Comparison of ENCODE assay signal across 8 mouse cellular contexts in genomic region chr12:85471920-85472655, GRCm38 (mm10). TPM values are rescaled to one million over a fixed set of nuclear protein-coding genes. Genes with fewer than 3 reads are reported as not detected.
A peak's percentile ranks its signal among the peaks of the same experiment; 100 is the strongest.
DNase-seq lines count a peak whose midpoint lies in the region; ATAC-seq and TF ChIP-seq lines count a peak whose summit lies in the region.

No protein-coding gene starts in this region.

- peak; percentile 73 for TF ChIP-seq POLR2A in myocyte (IDR thresholded peaks at IDR 0.05; ENCODE audit: insufficient read length, low read depth)

- peak overlapping the region; percentile 80 for H3K4me3 ChIP-seq in heart, embryonic 10.5 days
- peak overlapping the region; percentile 60 for H3K4me3 ChIP-seq in kidney, embryonic 14.5 days (ENCODE audit: low read length)
- H3K4me3 ChIP-seq in liver, embryonic 13.5 days (replicated peaks) = peak overlapping the region; percentile 69
- peak overlapping the region; percentile 70 for H3K4me3 ChIP-seq in myocyte

- peaks cover 28% of the 10 kb centered on the region for H3K27me3 ChIP-seq in heart, embryonic 10.5 days (ENCODE audit: insufficient read depth, poor library complexity, severe bottlenecking)
- H3K27me3 ChIP-seq in kidney, embryonic 14.5 days (ENCODE audit: control insufficient read depth, insufficient read depth, low read length) = peaks cover 23% of the 10 kb centered on the region
- peaks cover 96% of the 10 kb centered on the region for H3K27me3 ChIP-seq in liver, embryonic 13.5 days
- H3K27me3 ChIP-seq in myocyte (ENCODE audit: control insufficient read depth, insufficient read depth, insufficient read length) = no peaks in the 10 kb centered on the region
- no peaks in the 10 kb centered on the region for H3K27me3 ChIP-seq in splenic B cell, adult 2 months (ENCODE audit: control insufficient read depth, insufficient read depth, low read length, poor library complexity, severe bottlenecking)

- WGBS in heart, embryonic 10.5 days = 1% methylated on average over 42 of the region's 42 CpGs
- under 1% methylated on average over 42 of the region's 42 CpGs for WGBS in kidney, embryonic 14.5 days
- 1% methylated on average over 42 of the region's 42 CpGs for WGBS in liver, embryonic 13.5 days (ENCODE audit: insufficient replicate concordance)

- H3K4me2 ChIP-seq in kidney, embryonic 14.5 days (replicated peaks; ENCODE audit: low read depth, low read length) = peak overlapping the region; percentile 98
- H3K4me2 ChIP-seq in liver, embryonic 13.5 days = peak overlapping the region; percentile 97
- peak overlapping the region; percentile 92 for H3K4me2 ChIP-seq in myocyte (ENCODE audit: low read depth)

- peaks cover 66% of the 10 kb centered on the region for H3K4me1 ChIP-seq in heart, embryonic 10.5 days
- peaks cover 18% of the 10 kb centered on the region; the same call in 1 of the 2 replicates for H3K4me1 ChIP-seq in kidney, embryonic 14.5 days (ENCODE audit: control insufficient read depth, insufficient read depth, low read length)
- peaks cover 55% of the 10 kb centered on the region for H3K4me1 ChIP-seq in liver, embryonic 13.5 days (replicated peaks)

- ATAC-seq in kidney, embryonic 14.5 days (ENCODE audit: low FRiP score, low TSS enrichment) = peak; percentile 61
- peak; percentile 46 for ATAC-seq in liver, embryonic 13.5 days (ENCODE audit: low read depth)

- peak; percentile 41 for DNase-seq in spleen, adult 12 weeks (ENCODE audit: low spot score)
- DNase-seq in spleen, postnatal 14 days (ENCODE audit: low spot score in 2 of 2) = no peak
- DNase-seq in embryo, embryonic 9.5 days (ENCODE audit: extremely low spot score) = peak; percentile 76
- DNase-seq in heart, embryonic 10.5 days (ENCODE audit: low spot score) = peak; percentile 95
- peak; percentile 61 for DNase-seq in liver, embryonic 13.5 days
- DNase-seq in splenic B cell, adult 2 months (ENCODE audit: low read depth, low spot score) = peak; percentile 82

- peak overlapping the region; percentile 58 for H3K9ac ChIP-seq in kidney, embryonic 14.5 days (ENCODE audit: low read depth, low read length)
- 0 out of 2 replicates have a peak overlapping the region, but pooled peaks have one; percentile 51 for H3K9ac ChIP-seq in liver, embryonic 13.5 days

- H3K79me2 ChIP-seq in myocyte (ENCODE audit: control insufficient read depth, insufficient read depth) = no peaks in the 10 kb centered on the region

- no peaks in the 10 kb centered on the region for H3K9me3 ChIP-seq in heart, embryonic 10.5 days
- no peaks in the 10 kb centered on the region for H3K9me3 ChIP-seq in kidney, embryonic 14.5 days (ENCODE audit: control insufficient read depth, low read length)
- H3K9me3 ChIP-seq in liver, embryonic 13.5 days (replicated peaks) = no peaks in the 10 kb centered on the region

- H3ac ChIP-seq in myocyte (ENCODE audit: control insufficient read depth, insufficient read length) = no peak overlapping the region

- peak overlapping the region; percentile 96 for H3K27ac ChIP-seq in heart, embryonic 10.5 days
- H3K27ac ChIP-seq in kidney, embryonic 14.5 days (ENCODE audit: low read depth, low read length) = peak overlapping the region; percentile 42; the same call in 1 of the 2 replicates
- no peak overlapping the region for H3K27ac ChIP-seq in liver, embryonic 13.5 days

- peaks cover 8% of the 10 kb centered on the region; the same call in 1 of the 2 replicates for H3K36me3 ChIP-seq in heart, embryonic 10.5 days
- no peaks in the 10 kb centered on the region for H3K36me3 ChIP-seq in kidney, embryonic 14.5 days (ENCODE audit: control insufficient read depth, insufficient read depth, low read length)
- H3K36me3 ChIP-seq in liver, embryonic 13.5 days = no peaks in the 10 kb centered on the region
- H3K36me3 ChIP-seq in myocyte (ENCODE audit: control insufficient read depth, insufficient read depth) = peaks cover 4% of the 10 kb centered on the region
- peaks cover 5% of the 10 kb centered on the region; the same call in 1 of the 2 replicates for H3K36me3 ChIP-seq in splenic B cell, adult 2 months (ENCODE audit: control insufficient read depth, insufficient read depth, low read length, poor library complexity, severe bottlenecking)

TF ChIP-seq in myocyte, 11 proteins besides CTCF, POLR2A, EP300 and RAD21:
- no peak for TF ChIP-seq SRF (IDR thresholded peaks at IDR 0.05; ENCODE audit: control insufficient read depth, insufficient read length, low read depth)
- no peak for TF ChIP-seq CEBPB (IDR thresholded peaks at IDR 0.05; ENCODE audit: insufficient read depth, poor library complexity, severe bottlenecking)
- TF ChIP-seq USF1 (IDR thresholded peaks at IDR 0.05; ENCODE audit: low read depth) = no peak
- no peak for TF ChIP-seq REST (IDR thresholded peaks at IDR 0.05; ENCODE audit: insufficient read depth, insufficient read length)
- no peak for TF ChIP-seq TCF12 (IDR thresholded peaks at IDR 0.05; ENCODE audit: insufficient read depth, poor library complexity, severe bottlenecking)
- no peak for TF ChIP-seq MAX (IDR thresholded peaks at IDR 0.05; ENCODE audit: low read depth)
- TF ChIP-seq POLR2AphosphoS2 (IDR thresholded peaks at IDR 0.05; ENCODE audit: insufficient read length, low read depth) = peak; percentile 58
- TF ChIP-seq MYOG (IDR thresholded peaks at IDR 0.05; ENCODE audit: control insufficient read depth in 1 of 3, insufficient read depth in 1 of 3, insufficient read length in 2 of 3, low read depth in 2 of 3) = peak in 1 of 3 experiments; percentile 55
- peak in 1 of 3 experiments; percentile 74 for TF ChIP-seq MYOD1 (IDR thresholded peaks at IDR 0.05; ENCODE audit: control insufficient read depth in 1 of 3, insufficient read length in 2 of 3, low read depth in 2 of 3)
- TF ChIP-seq E2F4 (IDR thresholded peaks at IDR 0.05; ENCODE audit: insufficient read depth) = peak; percentile 16

RNA-seq across cellular contexts. Expression of gene Fos, which starts 1.6 kb away (rescaled TPM):
- 6.1 and 7.5 TPM in 2 replicates for polyA plus RNA-seq in heart, embryonic 10.5 days (2016; fragmentation: Nextera tagmentation; extraction: Ambion mirVana)
- 1.6 and 3.0 TPM in 2 replicates for polyA plus RNA-seq in kidney, embryonic 14.5 days (2014; fragmentation: Nextera tagmentation; extraction: Ambion mirVana)
- polyA plus RNA-seq in liver, embryonic 13.5 days (2015; fragmentation: Nextera tagmentation; extraction: Ambion mirVana) = 1.5 and 1.7 TPM in 2 replicates
- polyA plus RNA-seq in myocyte (2012; fragmentation: generic; extraction: Trizol) = 3.1 TPM

Comparison
In these comparisons a context has a peak if more than half of its experiments do, and no peak if none do; other contexts are left out.
1. DNase-seq: peak in spleen, adult 12 weeks (single experiment), embryo, embryonic 9.5 days (single experiment), heart, embryonic 10.5 days (single experiment), liver, embryonic 13.5 days (single experiment) and splenic B cell, adult 2 months (single experiment); none in spleen, postnatal 14 days (0 of 2).
2. Peak in every context shown above with its lines, with median percentiles within 50 percentile points of each other: H3K4me3 ChIP-seq and H3K4me2 ChIP-seq.